20 mouse cellular contexts compared by ENCODE assay signal in genomic region chr11:6764186-6764585, GRCm38 (mm10).
DNase-seq lines count a peak whose midpoint lies in the region; TF ChIP-seq lines count a peak whose summit lies in the region.
"Had no signal": no experiment of that assay in that cellular context is flagged by ENCODE, and none has a peak within 500 bp of the region (broad histone marks: within the 10 kb centered on the region; RNA-seq: fewer than 3 reads in every experiment).

No protein-coding gene starts in this region.

- no peak for TF ChIP-seq CTCF in heart, adult 2 months (IDR thresholded peaks at IDR 0.05)

- peak; percentile 66 for DNase-seq in heart, adult 11 months
- DNase-seq in heart, adult 2 months, result no peak
- peak; percentile 53 for DNase-seq in retina, postnatal 1 day
- no peak for DNase-seq in retina, embryonic 14.5 days (ENCODE audit: low spot score)
- DNase-seq in testis, postnatal 10 days (ENCODE audit: low spot score), result peak; percentile 28
- DNase-seq in testis, postnatal 14 days (ENCODE audit: low spot score), result no peak
- peak; percentile 77 for DNase-seq in R1 (ENCODE audit: low read depth, low spot score)
- DNase-seq in ovary, postnatal 10 days (ENCODE audit: low spot score), result no peak
- DNase-seq: adrenal gland, adult 2 months; adrenal gland, adult 8-10 months; adrenal gland, postnatal 10 days; adrenal gland, postnatal 14 days; adrenal gland, postnatal 25 days; adrenal gland, postnatal 36 days; B cell, adult 2 months; cerebellum, adult 11 months; cerebellum, adult 11-12 months; cerebellum, adult 18-20 months had no signal

- no peaks in the 10 kb centered on the region for H3K27me3 ChIP-seq in heart, adult 2 months (ENCODE audit: control insufficient read depth, insufficient read depth, low read length)
- H3K27me3 ChIP-seq: Patski had no signal

- H3K4me3 ChIP-seq in heart, adult 2 months, result no peak overlapping the region

- no peaks in the 10 kb centered on the region for H3K36me3 ChIP-seq in heart, adult 2 months (ENCODE audit: control insufficient read depth, insufficient read depth, low read length)
- H3K36me3 ChIP-seq: G1E had no signal

- 84% methylated on average over 3 of the region's 3 CpGs for WGBS in heart, adult 2 months

- TF ChIP-seq EP300 in heart, adult 2 months (IDR thresholded peaks at IDR 0.05; ENCODE audit: insufficient read depth, low read depth, low read length), result no peak

- H3K27ac ChIP-seq in heart, adult 2 months, result no peak overlapping the region

- H3K9ac ChIP-seq in heart, adult 2 months (ENCODE audit: low read depth, low read length), result no peak overlapping the region

- H3K4me1 ChIP-seq in heart, adult 2 months (ENCODE audit: control insufficient read depth, insufficient read depth, low read length), result no peaks in the 10 kb centered on the region

- H3K79me2 ChIP-seq in heart, adult 2 months (replicated peaks; ENCODE audit: control insufficient read depth, insufficient read depth, low read length), result no peaks in the 10 kb centered on the region

- intact Hi-C loops in heart, adult 2 months (cut with DNase I), result no loop called here

- TF ChIP-seq POLR2A in heart, adult 2 months (IDR thresholded peaks at IDR 0.05; ENCODE audit: insufficient read depth, low read depth, low read length), result no peak

Comparison
In these comparisons a context has a peak if more than half of its experiments do, and no peak if none do; other contexts are left out.
1. DNase-seq: peak in heart, adult 11 months (single experiment), retina, postnatal 1 day (single experiment), testis, postnatal 10 days (single experiment) and R1 (single experiment); none in heart, adult 2 months (0 of 2), retina, embryonic 14.5 days (single experiment), testis, postnatal 14 days (single experiment) and ovary, postnatal 10 days (single experiment).